Mouse (Mus musculus) small intestine, adult 2 months (tissue): ENCODE data around the gene Tjp2.

Source experiments
- CTCF ChIP-seq: fragments of 200-500 bp; IDR thresholded peaks from 2 replicates; pipeline ENCODE4 v1.5.1; 2012; ENCODE audit warnings: low read depth, mild to moderate bottlenecking, control low read depth, inconsistent platforms, low read length, moderate library complexity, mixed read lengths; ENCODE audit not compliant: insufficient replicate concordance, insufficient read length; ENCODE audit errors: extremely low read depth
- POLR2A ChIP-seq: fragments of 200-500 bp; IDR thresholded peaks from 2 replicates; pipeline ENCODE4 v1.6.1; 2012; ENCODE audit warnings: low read depth, mild to moderate bottlenecking, control low read depth, inconsistent platforms, low read length, moderate library complexity

DNA sequence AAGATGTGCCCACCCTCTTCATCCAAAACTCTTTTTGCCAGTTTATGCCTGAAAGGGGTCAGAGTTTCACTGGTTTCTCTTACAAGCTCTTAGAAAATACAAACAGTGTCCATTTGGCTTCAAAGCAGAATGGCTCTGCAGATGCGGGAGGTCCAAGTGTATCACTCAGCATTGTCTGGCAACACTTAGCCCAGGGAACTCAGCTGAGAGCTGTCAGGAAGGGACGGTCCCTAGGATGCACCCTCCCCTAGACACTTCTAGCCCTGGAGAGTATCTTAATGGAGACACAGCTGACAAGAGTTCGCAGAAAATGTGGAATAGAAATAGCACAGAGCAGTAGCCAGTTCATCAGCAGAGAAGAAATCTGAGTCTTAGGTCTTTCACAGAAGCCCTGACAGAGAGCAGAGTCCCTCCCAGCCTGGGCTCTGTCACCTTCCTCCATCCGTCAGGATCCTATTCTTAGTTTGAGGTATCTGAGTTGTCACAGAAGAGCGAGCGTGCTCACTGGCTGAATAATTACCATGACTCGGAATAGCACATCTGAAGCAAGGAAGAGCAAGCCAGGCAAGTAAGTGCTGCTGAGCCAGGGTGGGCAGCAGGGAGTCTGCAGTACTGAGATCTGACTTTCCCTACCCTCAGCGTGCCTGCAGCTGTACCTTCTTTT lies 144.3 kb downstream of the Tjp2 start:
- TF ChIP-seq CTCF: no peak
- TF ChIP-seq POLR2A: no peak
